Mouse (Mus musculus) CD4-positive, CD25-positive, alpha-beta regulatory T cell, adult 2 months (primary cell): ENCODE data around the gene Pqlc2.

ENCODE experiments used
- DNase-seq: peaks from one replicate; pipeline ENCODE4 v3.0.0-alpha.2; 2012; ENCODE audit warnings: low read depth, low spot score

The Pqlc2 gene

DNA sequence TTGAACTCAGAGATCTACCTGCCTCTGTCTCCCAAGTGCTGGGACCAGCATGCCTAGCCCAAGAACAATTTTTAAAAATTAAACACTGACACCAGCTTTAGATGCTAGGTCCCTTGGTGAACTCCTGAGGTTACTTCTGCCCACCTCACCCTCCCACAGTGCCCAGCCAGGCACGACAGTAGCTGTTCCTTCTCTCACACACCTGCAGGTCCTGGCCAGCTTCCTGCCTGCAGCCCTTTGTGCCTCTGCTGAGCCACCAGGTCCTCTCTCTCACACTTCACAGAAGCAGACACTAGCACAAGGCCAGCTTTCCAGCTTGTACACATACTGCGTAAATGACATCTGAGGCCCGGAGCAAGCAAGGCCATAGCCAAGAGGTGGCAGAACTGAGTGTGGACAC, 5.0 kb downstream of the Pqlc2 start:
- no peak for DNase-seq

DNA sequence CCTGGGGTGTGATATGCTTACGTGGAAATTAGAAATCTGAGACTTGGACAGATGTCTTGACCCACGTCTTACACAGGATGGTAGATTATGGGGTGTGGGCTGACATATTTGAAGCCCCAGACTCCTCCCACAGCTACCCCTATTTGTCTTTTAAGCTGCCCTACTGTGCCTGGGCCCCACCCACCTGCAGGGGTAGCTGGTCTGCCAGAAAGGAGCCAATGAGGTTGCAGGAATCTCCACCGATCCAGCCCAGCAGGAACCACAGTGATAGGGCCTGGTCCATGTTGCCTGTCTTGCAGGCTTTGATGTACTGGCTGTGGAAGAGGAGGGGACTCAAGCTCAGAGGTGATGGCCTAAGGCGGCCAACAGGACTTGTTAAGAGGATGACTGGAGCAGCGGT, 8.3 kb downstream of the Pqlc2 start:
- DNase-seq, result no peak

DNA sequence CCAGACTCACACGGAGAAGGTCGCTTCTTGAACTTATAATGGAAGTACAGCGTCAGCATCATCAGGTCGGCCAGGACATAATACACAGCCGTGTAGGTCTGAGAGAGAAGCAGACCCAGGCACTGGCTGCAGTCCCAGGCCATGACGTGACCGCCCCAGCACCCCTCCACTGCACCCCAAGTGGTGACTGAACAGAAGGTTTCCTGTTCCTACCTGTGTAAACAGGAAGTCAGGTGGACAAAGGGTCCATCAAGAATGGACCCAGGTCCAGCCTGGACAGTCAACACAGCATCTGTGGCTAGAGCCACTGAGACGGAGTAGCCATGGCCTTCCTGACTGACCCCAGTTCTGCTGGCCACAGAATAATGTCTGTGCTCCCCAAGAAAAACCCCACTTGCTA, 8.7 kb downstream of the Pqlc2 start:
- no peak for DNase-seq

DNA sequence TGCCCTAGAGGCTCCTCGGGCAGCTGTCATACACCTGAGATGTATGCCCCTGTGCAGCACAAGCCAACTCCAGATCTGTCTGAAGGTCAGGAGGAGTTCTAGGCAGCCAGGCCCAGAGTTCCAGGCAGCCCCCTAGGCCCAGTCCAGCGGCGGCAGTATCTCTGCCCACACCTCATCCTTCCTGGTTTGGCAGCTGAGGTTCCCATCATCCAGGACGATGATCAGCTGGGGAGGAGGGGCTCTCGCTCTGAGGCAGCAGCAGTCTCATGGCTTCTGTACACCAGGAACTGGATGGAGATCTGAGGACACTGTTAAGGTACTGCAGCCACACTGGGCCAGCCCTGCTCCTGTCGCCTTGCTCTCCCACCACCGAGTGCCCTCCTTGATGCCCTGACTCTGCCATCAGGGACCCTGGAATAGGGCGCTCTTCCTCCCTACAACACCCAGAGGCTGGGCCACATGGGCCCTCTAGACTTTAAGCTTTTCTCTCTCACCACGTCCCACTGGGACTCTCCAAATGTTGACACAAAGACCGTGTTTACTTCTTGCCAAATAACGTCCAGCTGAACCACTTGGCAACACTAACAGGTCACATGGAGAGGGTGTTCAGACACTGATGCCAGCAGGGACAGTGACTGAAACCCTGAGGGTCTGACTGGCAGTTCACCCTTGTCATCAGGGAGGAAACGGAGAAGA, 11.7 kb downstream of the Pqlc2 start:
- no peak for DNase-seq

DNA sequence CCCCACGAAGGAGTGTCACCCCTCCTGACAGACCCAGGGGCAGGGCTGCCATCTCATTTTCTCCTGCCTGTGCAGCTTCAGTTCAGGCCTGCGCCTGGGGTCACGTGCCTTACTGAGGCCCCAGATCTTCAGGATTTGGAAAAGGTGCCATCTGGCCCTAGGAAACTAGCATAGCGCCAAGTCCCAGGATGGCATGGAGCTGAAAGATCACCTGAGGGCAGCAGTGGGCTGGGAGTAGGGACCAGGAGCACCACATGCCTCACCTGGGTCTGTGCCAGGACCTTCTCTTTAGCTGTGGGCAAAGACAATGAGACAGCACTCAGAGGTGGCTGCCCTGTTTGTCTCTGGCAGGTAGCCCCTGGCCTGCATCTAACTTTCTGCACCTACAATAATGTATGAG, 12.9 kb downstream of the Pqlc2 start:
- no peak for DNase-seq

DNA sequence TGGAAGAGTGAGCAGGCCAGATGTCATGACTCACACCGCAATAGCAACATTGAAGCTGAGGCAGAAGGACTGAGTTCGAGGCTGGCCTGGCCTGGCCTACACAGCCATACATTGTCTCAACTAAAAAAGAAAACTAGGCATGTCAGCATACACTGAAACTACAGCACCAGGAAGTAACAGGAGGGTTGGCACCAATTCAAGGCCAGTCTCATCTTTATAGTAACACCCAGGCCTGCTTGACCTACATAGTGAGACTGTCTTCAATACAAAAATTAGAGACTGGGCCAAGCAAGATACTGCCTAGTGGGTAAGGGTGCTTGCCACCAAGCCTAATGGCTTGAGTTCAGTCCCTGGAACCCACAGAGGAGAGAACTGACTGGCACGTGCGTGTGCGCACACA, 18.5 kb downstream of the Pqlc2 start:
- DNase-seq, result no peak

DNA sequence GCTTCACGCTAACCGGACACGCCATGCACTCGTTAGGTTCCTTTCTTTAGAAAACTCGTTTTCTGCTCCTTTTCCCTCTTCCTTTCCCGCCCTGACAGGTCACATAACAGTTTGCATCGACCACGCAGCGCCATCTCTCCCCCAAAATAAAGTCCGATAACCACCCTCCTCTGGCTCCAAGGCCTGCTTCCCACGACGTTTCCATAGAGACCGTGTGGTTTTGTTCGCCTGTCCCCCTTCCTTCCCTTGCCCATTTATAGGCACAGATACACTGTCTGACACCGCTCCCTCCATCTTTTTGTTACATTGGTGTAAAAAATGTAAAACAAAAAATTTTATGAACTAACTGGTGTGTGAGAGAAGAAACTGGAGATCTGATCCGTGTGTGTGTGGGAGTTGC, 19.4 kb downstream of the Pqlc2 start:
- no peak for DNase-seq

DNA sequence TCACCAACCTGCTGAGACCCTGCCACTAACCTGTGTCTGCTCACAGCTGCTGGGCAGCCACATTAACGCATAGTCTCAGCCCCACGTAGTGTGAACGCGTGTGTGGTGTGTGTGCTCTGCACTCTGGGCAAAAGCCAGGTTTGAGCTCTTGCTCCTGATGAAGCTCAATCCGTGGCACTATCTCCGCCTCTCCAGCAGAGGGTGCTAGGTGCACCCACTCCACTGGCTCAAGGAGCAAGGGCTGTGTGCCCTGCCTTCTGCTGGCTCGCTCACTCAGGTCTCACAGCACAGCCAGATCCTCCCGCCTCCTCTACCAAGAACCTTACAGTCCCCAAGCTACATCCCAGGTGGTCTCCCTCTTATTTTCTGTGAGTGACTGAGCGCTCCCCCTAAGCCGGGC, 21.5 kb downstream of the Pqlc2 start:
- DNase-seq, result peak; percentile 64

DNA sequence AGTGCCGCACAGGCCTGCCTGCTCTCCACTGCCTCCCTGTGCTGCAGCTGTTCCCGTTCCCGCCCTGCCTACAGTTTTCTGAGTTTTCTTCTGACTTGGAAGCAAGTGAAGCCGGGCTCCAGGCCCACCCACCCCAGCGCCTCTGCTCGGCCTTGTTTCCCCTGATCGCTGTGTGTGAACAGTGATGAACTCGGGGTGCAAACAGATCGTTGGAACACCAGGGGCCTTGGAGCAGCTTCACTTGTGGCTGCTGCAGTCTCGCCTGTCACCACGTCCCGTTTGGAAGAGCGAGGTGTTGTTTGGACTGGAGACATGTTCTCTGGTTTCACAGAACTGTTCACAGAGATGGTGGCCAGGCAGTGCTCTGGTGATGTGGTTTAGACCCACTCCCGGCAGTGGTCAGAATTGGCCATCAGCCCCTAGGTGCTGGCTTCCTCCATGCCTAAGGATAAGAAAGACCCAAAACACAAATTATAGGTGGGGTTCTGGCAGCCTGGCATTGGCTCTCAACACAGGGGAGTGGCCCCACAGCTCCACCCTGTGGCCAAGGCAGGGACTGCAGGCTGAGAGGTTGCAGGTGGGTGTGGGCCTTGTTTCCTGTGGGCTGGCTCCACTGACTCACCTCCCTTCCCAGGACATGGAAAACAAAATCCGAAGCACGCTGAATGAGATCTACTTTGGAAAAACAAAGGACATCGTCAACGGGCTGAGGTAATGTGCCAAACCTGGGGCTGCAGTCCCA, 23.2 kb downstream of the Pqlc2 start:
- peak; percentile 85 for DNase-seq

DNA sequence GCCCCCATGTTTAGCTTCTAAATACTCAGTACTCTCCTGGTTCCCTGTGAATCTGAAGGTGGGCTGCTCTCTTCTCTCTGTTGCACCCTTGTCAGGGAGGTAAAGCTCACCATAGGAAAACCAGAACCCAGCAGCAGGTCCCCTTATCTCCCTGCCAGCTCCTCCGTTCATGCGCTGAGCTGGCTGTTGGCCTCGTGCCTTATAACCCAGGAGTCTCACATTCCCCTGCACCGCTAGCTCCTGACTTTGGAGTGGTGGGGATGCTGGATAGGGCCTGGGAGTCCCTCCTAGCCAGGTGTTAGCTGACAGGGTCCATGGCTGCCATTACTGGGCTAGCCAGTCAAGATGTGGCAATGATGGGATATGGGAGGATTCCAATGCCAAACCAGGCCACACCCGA, 24.3 kb downstream of the Pqlc2 start:
- DNase-seq, result no peak

DNA sequence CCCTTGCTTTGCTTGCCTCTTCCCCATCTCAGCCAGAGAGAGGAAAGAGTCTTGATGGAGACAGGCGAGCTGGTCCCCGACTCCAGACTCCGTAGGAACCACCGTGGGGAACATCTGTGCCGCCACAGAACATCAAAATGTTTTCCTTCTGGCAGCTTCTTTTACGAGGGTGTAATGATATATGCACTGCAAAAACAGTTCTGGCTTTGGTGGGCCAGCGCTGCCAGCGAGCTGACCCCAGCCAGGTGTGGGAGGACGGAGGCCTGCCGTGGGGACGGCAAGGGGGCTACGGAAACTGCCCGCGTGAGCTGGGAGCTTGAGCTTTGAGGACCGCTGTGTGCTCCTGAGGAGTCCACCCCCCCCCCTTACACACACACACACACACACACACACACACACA, 25.6 kb downstream of the Pqlc2 start:
- no peak for DNase-seq

DNA sequence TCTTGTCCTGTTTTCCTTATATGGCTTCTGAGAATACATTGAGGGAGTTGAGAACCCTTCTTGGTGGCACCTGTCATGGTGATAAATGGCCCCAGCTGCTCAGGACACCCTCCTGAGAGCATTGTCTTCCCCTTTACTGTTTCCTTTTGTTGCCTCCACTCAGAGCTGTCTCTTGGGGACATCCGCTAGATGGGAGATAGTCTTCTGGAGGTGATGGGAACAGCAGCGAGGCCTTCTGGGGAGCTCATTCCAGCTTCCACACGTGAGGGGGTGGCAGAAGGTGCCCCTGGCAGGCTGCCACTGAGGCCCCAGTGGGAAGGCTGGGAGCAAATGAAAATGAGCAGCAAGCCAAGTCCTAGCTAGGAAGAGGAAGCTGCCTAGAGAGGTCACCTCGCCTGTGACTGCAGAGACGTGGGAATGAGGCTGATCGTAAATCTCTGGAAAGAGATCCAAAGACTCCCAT, 27.5 kb downstream of the Pqlc2 start:
- DNase-seq, result no peak

DNA sequence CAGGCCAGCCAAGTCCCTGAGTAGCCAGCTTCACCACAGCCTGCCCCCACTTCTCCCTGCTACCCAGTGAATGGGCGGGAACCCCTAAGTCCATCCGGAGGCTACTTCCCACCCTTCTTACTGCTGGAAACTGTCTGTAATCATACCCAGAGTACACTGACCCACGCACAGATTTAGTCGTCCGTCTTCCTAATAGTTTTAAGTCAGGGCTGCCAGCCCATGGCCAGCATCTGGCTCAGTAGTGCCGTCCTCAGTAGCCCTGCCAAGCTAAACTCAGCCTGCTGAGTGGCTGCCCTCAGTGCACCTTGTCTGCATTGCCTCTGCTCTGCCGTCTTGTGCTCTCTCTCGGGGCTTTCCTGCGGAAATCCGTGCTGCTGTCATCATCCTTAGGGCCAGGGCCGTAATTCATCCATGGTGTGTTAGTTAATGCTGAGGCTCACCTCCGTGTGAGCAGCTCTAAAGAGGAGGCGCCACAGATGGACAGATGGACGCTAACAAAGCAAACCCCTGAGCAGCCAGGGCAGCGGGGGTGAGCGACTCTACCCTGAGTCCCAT, 28.6 kb downstream of the Pqlc2 start:
- DNase-seq, result no peak

DNA sequence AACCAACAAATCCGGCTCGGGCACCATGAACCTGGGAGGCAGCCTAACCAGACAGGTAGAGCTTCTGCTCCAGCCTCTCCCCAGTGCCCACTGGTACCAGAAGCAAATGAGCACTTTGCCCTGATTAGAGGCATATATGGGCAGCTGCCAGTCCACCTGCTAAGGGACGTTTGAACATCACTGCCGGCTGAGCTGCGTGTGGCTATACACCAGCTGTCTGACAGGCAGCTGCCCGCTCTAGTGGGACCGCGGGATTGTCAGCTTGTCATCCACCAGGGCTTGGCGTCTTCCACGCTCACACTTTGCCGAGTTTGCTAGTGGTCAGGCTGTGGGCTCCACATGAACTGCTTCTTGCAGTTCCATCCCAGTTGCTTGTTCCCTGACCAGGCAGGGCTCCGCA, 30.0 kb downstream of the Pqlc2 start:
- no peak for DNase-seq

DNA sequence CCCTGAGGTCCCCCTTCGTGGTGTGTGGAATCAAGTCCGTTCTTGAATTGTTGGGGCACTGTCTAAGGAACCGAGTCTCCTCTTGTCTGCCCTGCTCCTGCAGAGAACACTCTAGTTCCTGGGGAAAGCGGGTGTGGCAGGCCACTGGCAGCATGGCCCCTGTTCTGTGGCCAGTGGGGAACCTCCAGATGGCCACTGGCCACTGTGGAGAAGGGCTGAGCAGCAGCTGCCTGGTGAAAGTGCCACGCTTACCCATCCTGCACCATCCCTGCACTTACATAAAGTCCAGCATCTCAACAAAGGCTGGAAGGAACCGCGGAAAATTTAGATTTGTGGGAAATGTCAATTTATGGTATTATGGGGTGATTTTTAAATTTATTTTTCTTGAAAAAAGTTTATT, 34.1 kb downstream of the Pqlc2 start:
- no peak for DNase-seq

DNA sequence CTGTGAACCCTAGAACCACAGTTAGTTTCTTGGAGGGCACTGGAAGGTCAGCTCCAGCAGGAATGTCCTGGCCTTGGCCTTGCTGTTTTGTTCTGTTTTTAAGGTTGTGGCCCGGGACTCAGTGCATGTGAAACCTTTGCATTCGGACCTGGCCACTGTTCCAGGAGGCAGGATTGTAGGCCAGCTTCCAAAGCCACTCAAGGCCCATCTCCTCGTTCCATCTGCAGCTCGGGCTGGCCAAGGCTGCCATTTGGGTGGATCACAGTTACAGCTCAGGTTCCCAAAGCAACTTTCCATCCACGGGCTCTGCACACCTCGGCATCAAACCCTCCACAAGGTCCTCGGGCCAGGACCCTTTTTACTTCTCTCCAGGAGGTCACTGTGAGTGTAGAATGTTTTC, 35.9 kb downstream of the Pqlc2 start:
- DNase-seq, result no peak

DNA sequence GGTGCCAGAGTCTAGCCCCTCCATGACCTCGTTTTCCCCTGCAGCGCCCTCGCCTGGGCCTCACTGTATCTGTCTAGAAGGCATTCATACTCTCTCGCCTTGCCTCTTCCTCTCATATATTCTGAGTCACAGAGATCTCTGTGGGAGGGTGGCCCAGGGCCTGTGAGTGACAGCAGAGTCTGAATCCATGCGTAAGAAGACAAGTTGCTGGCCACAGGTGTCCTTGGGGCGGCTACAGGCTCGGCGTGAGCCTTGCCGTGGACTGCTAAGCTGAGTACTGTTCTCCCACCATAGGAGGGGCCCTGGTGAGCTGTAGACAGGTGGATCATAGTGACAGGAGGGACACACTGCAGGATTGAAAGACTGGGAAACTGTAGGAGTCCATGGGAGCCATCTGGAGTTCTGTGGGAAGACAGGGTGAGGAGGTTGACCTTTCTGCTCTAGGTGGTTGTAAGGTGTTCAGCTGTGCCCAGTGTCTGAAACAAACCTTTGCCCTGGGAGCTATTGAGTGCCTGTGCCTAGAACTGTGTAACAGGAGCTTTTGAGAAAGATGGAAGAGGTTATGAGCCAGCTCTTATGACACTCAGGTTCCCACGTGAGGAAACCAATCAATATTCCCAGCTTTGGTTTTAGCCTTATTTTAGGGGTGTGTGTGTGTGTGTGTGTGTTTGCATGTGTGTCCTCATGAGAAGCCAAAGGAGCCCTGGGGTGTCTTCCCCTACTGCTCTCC, 37.4 kb downstream of the Pqlc2 start:
- DNase-seq, result no peak

DNA sequence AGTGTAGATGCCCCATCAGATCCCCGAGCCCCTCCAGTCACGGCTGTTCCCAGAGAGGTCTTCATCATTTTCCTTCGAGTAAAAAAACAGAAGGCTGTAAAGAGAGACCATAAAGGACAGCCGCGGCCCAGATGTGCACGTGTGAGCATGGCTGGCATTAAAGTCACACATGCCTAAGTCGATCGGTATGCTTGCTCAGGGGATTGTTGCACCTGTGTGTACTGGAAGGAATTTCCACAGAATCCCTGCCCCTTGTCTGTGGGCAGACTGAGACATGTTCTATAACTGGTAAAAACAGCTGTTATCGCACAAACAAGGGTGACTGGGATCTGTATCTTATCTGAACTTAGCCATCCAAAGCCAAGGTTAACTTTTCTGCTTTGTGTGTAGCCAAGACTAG, 38.9 kb downstream of the Pqlc2 start:
- DNase-seq, result no peak

DNA sequence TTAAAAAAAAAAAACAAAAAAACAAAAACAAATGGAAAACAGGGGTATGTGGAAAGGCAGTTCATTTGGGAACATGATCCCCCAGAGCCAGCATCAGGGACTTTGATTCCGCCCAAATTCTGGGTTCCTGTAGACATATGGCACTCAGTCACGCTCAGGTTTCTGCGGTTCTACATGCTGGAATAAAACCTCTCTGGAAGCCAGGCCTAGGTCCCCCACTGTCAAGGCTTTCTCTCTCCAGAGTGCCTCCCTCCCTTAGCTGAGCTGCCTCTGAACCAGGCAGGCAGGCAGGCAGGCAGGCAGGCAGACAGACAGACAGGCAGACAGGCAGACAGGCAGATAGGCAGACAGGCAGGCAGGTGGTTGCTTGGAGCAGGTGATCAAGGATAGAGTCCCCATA, 40.3 kb downstream of the Pqlc2 start:
- no peak for DNase-seq

DNA sequence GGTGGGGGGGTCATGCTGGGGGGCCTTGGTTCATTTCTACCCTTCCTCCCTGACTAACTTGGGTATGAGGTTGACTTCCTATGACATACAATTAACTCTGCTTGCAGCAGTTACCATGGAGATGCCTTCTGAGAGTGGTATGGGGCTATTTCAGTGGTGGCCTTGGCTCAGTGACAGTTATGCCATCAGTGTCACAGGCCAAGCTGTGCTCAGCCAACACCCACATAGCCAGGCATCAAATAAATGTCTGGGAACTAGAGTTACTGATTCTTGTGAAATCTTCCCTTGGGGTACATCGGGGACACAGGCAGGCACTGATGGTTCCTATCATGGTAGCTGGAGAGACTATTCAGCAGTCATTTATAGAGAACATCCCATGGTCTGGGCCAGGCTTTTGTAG, 42.3 kb downstream of the Pqlc2 start:
- DNase-seq, result no peak

DNA sequence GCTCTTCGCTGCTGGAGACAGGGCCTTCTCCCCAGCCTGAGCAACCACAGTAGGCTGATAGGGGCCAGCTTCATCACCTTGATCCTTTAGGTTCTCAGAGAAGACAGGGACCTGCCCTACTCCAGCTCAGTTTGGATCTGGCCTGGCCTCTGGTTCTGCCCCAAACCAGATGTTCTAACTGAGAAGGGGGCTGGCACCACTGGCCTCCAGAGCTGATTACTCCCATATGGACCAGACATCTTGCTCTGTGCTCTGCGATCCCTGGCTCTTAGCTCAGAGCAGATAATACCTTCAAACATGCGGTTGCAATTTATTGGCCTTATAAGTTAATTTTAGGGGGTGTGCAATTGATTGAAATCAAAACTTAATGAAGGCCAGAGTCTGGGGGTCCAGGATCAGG, 43.2 kb downstream of the Pqlc2 start:
- no peak for DNase-seq

DNA sequence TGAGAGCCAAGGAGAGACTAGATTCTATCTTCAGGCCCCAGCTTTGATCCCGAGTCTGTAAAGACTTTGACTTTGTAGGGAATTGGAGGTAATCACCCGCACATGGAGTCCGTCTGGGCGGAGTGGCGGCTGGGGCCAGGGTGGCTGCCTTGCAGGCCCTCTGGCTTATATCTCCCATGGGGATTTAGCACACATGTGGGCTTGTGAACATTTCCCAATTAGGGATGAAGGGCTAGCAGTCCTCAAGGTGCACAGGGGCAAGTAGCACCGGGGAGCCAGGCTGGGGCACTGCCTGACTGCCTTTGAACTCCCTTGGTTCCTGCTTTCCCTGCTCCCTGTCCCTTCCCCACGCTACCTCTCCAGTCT, 44.0 kb downstream of the Pqlc2 start:
- DNase-seq, result no peak
